Mouse (Mus musculus) lung, postnatal 0 days (tissue): ENCODE measurements around the gene Sgsm3. TPM values are rescaled to one million over a fixed set of nuclear protein-coding genes. Genes with fewer than 3 reads are reported as not detected.

Experiments used
- ATAC-seq: fragments of 200-750 bp; cut with Nextera tagmentation; 2 replicates; pipeline ENCODE4 v1.8.0; 2017; ENCODE audit warnings: moderate library complexity
- DNase-seq: peaks from one replicate; pipeline ENCODE4 v3.0.0-alpha.2; 2016; ENCODE audit warnings: low spot score
- H3K27ac ChIP-seq: fragments of 300-500 bp; sonication (generic); 2 replicates; pipeline ENCODE4 v1.5.1; 2014; ENCODE audit warnings: antibody characterized with exemption, mild to moderate bottlenecking, low read length, mixed read lengths
- H3K27me3 ChIP-seq: fragments of 300-500 bp; sonication (generic); replicated peaks from 2 replicates; pipeline ENCODE4 v1.6.1; 2014; ENCODE audit warnings: low read length, mixed read lengths; ENCODE audit not compliant: insufficient read depth
- H3K36me3 ChIP-seq: fragments of 300-500 bp; sonication (generic); 2 replicates; pipeline ENCODE4 v1.6.1; 2014; ENCODE audit warnings: low read length, mixed read lengths; ENCODE audit not compliant: insufficient read depth
- H3K4me1 ChIP-seq: fragments of 300-500 bp; sonication (generic); 2 replicates; pipeline ENCODE4 v1.6.1; 2014; ENCODE audit warnings: antibody characterized with exemption, low read depth, low read length, mixed read lengths; ENCODE audit not compliant: insufficient read depth
- H3K4me2 ChIP-seq: fragments of 300-500 bp; sonication (generic); replicated peaks from 2 replicates; pipeline ENCODE4 v1.6.1; 2014; ENCODE audit warnings: low read depth, mild to moderate bottlenecking, low read length, moderate library complexity, mixed read lengths
- H3K4me3 ChIP-seq: fragments of 300-500 bp; sonication (generic); 2 replicates; pipeline ENCODE4 v1.5.1; 2014; ENCODE audit warnings: low read depth, low read length
- H3K9ac ChIP-seq: fragments of 300-500 bp; sonication (generic); replicated peaks from 2 replicates; pipeline ENCODE4 v1.6.1; 2014; ENCODE audit warnings: low read depth, mild to moderate bottlenecking
- H3K9me3 ChIP-seq: fragments of 300-500 bp; sonication (generic); 2 replicates; pipeline ENCODE4 v1.6.1; 2016; ENCODE audit warnings: low read length, mixed read lengths
- CTCF ChIP-seq: IDR thresholded peaks from 2 replicates; pipeline ENCODE4 v1.5.1; 2016; ENCODE audit warnings: antibody characterized with exemption, mild to moderate bottlenecking
- EP300 ChIP-seq: IDR thresholded peaks from 2 replicates; pipeline ENCODE4 v1.6.1; 2016; ENCODE audit warnings: antibody characterized with exemption, mild to moderate bottlenecking, control low read depth
- WGBS: fragments of 180-500 bp; shearing (Covaris S2); extraction: QIAGEN DNeasy Blood & Tissue Kit; methylation state at CpG from one replicate; pipeline ENCODE4 v1.1.7; 2014; 5-methylcytosine and 5-hydroxymethylcytosine counted together
- polyA plus RNA-seq: library from polyadenylated mRNA; unstranded; fragments of >200 nt; fragmentation: Nextera tagmentation; extraction: Ambion mirVana; gene quantifications from 2 replicates; pipeline ENCODE4 v1.2.1, GENCODE M21; 2015

Gene Sgsm3
- polyA plus RNA-seq, 1 experiment from 2014 or later, result 38.5 TPM

- Histone ChIP-seq H3K4me2 (no peak overlapping the region), H3K27ac (no peak overlapping the region), H3K27me3 (no peaks in the 10 kb centered on the region), H3K4me1 (no peaks in the 10 kb centered on the region), H3K4me3 (no peak overlapping the region), H3K36me3 (no peaks in the 10 kb centered on the region), H3K9ac (no peak overlapping the region), H3K9me3 (no peaks in the 10 kb centered on the region)
- 80% methylated on average over 7 of the region's 7 CpGs for WGBS
- no peak for TF ChIP-seq EP300
- TF ChIP-seq CTCF, result no peak
- ATAC-seq, result no peak
- no peak for DNase-seq
These were observed 68.5 kb downstream of the Sgsm3 start for GRCm38 (mm10) chr15:81046061-81046460.

GRCm38 (mm10) chr15:81047497-81047896 lies 69.9 kb downstream of the Sgsm3 start:
- Histone ChIP-seq H3K4me1 (no peaks in the 10 kb centered on the region), H3K27ac (no peak overlapping the region), H3K4me2 (no peak overlapping the region), H3K27me3 (no peaks in the 10 kb centered on the region), H3K9me3 (no peaks in the 10 kb centered on the region), H3K4me3 (no peak overlapping the region), H3K9ac (no peak overlapping the region), H3K36me3 (no peaks in the 10 kb centered on the region)
- DNase-seq (no peak), ATAC-seq (no peak)
- 52% methylated on average over 10 of the region's 10 CpGs for WGBS
- TF ChIP-seq CTCF, result no peak
- TF ChIP-seq EP300, result no peak

GRCm38 (mm10) chr15:81049401-81050053 lies 72.0 kb downstream of the Sgsm3 start:
- WGBS, result 73% methylated on average over 6 of the region's 6 CpGs

GRCm38 (mm10) chr15:81050488-81050887 lies 72.9 kb downstream of the Sgsm3 start:
- no peaks in the 10 kb centered on the region for H3K4me1 ChIP-seq
- H3K9me3 ChIP-seq, result no peaks in the 10 kb centered on the region
- no peaks in the 10 kb centered on the region for H3K27me3 ChIP-seq
- WGBS, result 15% methylated on average over 3 of the region's 3 CpGs
- ATAC-seq, result no peak
- H3K4me2 ChIP-seq, result no peak overlapping the region
- H3K9ac ChIP-seq, result no peak overlapping the region
- DNase-seq, result no peak
- no peak overlapping the region for H3K27ac ChIP-seq
- TF ChIP-seq EP300 (no peak), CTCF (no peak)
- no peak overlapping the region for H3K4me3 ChIP-seq
- H3K36me3 ChIP-seq, result no peaks in the 10 kb centered on the region

More at GRCm38 (mm10) chr15:81049401-81050053, 72.0 kb downstream of the Sgsm3 start:
- no peaks in the 10 kb centered on the region for H3K9me3 ChIP-seq
- H3K27ac ChIP-seq, result no peak overlapping the region
- H3K27me3 ChIP-seq, result no peaks in the 10 kb centered on the region
- no peaks in the 10 kb centered on the region for H3K4me1 ChIP-seq
- no peak overlapping the region for H3K9ac ChIP-seq
- no peak for ATAC-seq
- H3K36me3 ChIP-seq, result no peaks in the 10 kb centered on the region
- peak; percentile 79 for TF ChIP-seq CTCF
- no peak for TF ChIP-seq EP300
- DNase-seq, result peak; percentile 67
- H3K4me2 ChIP-seq, result no peak overlapping the region
- H3K4me3 ChIP-seq, result no peak overlapping the region

- no peaks in the 10 kb centered on the region for H3K36me3 ChIP-seq
- H3K4me2 ChIP-seq, result no peak overlapping the region
- DNase-seq, result no peak
- no peak overlapping the region for H3K27ac ChIP-seq
- H3K9me3 ChIP-seq, result no peaks in the 10 kb centered on the region
- 95% methylated on average over 5 of the region's 5 CpGs for WGBS
- no peaks in the 10 kb centered on the region for H3K27me3 ChIP-seq
- no peak overlapping the region for H3K4me3 ChIP-seq
- H3K9ac ChIP-seq, result no peak overlapping the region
- peaks cover 4% of the 10 kb centered on the region; the same call in 1 of the 2 replicates for H3K4me1 ChIP-seq
- ATAC-seq, result no peak
- TF ChIP-seq EP300 (no peak), CTCF (no peak)
These were observed 74.9 kb downstream of the Sgsm3 start for GRCm38 (mm10) chr15:81052491-81052890.

- H3K9me3 ChIP-seq, result no peaks in the 10 kb centered on the region
- no peak overlapping the region for H3K4me2 ChIP-seq
- peak; percentile 89 for DNase-seq
- no peaks in the 10 kb centered on the region for H3K36me3 ChIP-seq
- H3K27me3 ChIP-seq, result no peaks in the 10 kb centered on the region
- peak; percentile 95 for ATAC-seq
- no peak overlapping the region for H3K9ac ChIP-seq
- WGBS, result 59% methylated on average over 2 of the region's 2 CpGs
- TF ChIP-seq EP300 (peak; percentile 72), CTCF (no peak)
- no peak overlapping the region for H3K4me3 ChIP-seq
- peaks cover 4% of the 10 kb centered on the region; the same call in 1 of the 2 replicates for H3K4me1 ChIP-seq
- H3K27ac ChIP-seq, result no peak overlapping the region; the same call in 1 of the 2 replicates
These were observed 77.9 kb downstream of the Sgsm3 start for GRCm38 (mm10) chr15:81055488-81055887.
